Mouse (Mus musculus): ENCODE measurements around the gene Pcdh8.

Pcdh8 gene

GRCm38 (mm10) chr14:79771094-79771535 is at the start of gene Pcdh8:
Pcdh8 (minus strand) TSS chr14:79771312.
- DNase-seq (ENCODE audit: low read depth), result peak; percentile 9

DNA sequence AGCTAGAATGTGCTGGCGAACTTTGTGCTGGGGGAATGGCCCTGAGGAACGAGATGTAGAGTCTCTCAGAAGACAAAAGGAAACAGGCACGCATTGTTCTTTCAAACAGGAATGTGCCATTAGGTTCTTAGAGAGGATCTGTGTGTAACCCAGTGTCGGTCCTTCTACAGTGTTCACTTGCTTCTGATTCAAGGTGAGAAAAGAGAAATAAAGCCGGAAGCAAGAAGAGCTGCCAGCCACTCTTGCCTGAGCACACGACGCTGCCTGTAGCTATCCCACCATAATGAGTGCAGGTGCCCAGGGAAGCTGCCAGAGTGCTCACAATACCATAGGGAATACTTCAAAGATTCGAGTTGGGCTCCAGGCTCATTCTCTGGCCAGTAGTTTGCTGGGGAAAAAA is 43.6 kb upstream of the Pcdh8 start:
- no peak for DNase-seq (ENCODE audit: low read depth)

GRCm38 (mm10) chr14:79814084-79814483 is 43.0 kb upstream of the Pcdh8 start:
- DNase-seq (ENCODE audit: low read depth), result no peak

GRCm38 (mm10) chr14:79793179-79793578 is 22.1 kb upstream of the Pcdh8 start:
- DNase-seq (ENCODE audit: low read depth), result no peak

- no peak for DNase-seq (ENCODE audit: low read depth)
Observed at GRCm38 (mm10) chr14:79789535-79789934, 18.4 kb upstream of the Pcdh8 start.

- DNase-seq (ENCODE audit: low read depth), result no peak
Observed at GRCm38 (mm10) chr14:79788656-79789204, 17.6 kb upstream of the Pcdh8 start.

DNA sequence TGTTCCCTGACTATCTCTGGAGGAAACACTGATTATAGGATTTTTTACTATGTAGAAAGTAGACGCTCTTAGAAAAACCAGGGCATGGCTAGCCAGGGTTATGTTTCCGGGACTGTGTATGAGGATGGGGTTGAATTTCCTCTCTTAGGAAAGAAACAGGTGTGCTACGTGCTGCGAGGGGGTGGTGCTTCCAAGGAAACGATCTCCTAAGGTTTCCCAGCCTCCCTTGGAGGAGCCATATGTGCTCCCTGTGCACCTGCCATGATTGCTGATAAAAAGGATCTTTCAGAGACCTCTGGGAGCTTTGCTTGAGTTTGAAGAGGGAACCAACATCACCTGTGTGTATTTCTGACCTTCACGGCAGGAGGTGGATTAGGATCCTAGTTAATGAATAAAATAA is 16.8 kb upstream of the Pcdh8 start:
- no peak for DNase-seq (ENCODE audit: low read depth)

GRCm38 (mm10) chr14:79785400-79785799 is 14.3 kb upstream of the Pcdh8 start:
- no peak for DNase-seq (ENCODE audit: low read depth)

DNA sequence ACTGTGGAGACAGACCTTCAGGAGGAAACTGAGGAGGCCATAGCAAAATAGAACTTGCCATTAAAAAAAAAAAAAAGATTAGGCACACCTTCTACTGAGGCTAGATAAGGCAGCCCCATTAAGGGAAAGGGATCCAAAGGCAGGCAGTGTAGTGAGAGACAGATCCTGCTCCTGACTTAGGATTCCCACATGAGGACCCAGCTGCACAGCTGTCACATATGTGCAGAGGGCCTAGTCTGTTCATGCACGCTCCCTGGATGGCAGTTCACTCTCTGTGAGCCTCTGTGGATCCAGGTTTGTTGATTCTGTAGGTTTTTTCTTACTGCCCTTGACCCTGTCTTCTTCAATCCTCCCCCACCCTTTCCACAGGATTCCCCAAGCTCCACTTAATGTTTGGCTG is 9.8 kb upstream of the Pcdh8 start:
- no peak for DNase-seq (ENCODE audit: low read depth)

DNA sequence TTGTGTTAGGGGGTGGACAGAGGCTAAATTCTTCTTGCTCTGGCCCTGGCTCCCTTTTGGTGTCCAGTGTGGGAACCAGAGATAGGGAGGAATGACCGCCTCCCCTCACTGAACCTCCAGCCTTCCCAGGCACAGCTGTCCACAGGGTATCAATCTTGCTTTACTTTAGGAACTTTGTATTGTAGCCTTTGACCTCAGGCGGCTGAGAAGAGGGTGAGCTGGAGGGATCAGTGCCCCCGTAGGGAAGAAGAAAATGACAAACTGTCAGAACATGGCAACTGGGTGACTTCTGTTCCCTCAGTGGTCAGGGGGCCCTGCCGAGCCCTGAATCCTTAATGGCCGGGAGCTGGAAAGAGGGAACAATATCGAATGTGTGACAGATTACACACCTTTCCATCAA is 9.2 kb upstream of the Pcdh8 start:
- no peak for DNase-seq (ENCODE audit: low read depth)

DNA sequence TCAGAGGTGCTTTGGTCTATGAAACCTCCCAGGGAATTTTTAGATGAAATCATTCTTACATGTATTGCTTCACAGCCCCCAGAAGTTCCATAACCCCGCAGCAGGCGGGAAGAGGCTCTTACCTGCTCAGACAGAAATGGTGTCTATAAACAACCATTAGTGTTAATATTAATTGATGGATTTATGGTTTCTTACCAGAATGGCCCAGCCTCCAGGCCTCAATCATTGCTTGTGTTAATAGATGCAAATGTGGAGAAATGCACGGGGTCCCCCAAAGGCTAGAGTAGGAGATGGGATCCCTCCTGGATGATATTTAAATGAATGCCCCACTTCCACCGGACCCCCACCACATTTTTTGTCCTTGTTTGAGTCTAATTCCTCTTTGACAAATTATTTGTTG is 8.7 kb upstream of the Pcdh8 start:
- DNase-seq (ENCODE audit: low read depth), result no peak

DNA sequence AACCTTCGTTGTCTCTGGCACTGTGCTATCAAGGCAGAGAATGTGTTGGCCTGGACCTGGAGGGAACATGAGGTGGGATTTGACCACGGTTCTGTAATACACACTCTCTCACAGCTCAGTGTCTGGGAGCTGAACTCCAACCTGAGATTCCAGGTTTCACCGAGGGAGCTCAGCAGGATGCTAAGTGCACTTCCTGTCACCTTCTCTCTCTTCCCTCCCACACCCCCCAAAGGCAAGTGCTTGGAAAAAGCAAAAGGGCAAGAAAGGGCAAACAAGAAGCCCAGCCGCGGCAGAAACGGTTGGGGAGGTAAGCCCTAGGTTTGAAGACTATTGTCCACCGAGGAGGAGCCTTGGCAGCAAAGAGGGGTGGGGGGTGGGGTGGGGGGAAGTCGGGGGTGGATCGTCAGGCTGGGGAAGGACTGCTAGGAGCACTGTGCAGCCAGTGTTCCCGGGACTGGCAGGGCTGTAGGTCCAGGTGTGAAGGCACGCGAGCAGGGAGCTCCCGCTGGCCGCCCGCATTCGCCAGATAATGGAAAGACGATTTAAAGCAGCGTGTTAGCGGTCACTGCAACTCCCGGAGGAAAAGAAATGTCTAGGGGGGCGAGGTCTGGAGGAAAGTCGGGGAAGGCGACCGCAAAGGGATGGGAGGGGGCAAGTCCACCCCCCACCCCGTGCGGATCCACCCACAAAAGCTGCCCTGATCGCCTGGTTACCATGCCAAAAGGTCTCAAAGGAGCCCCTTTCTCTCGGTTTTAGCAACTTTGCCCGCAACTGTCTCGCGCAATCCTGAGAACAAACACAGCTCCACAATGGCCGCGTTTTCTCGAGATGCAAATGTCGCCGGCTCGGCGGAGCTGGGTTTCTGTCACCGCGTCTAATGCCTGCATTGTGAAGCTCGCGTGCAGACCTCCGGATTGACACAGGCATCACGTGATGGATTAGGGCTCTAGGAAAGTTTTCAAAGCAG is 2.6 kb upstream of the Pcdh8 start:
- DNase-seq (ENCODE audit: low read depth), result no peak

DNA sequence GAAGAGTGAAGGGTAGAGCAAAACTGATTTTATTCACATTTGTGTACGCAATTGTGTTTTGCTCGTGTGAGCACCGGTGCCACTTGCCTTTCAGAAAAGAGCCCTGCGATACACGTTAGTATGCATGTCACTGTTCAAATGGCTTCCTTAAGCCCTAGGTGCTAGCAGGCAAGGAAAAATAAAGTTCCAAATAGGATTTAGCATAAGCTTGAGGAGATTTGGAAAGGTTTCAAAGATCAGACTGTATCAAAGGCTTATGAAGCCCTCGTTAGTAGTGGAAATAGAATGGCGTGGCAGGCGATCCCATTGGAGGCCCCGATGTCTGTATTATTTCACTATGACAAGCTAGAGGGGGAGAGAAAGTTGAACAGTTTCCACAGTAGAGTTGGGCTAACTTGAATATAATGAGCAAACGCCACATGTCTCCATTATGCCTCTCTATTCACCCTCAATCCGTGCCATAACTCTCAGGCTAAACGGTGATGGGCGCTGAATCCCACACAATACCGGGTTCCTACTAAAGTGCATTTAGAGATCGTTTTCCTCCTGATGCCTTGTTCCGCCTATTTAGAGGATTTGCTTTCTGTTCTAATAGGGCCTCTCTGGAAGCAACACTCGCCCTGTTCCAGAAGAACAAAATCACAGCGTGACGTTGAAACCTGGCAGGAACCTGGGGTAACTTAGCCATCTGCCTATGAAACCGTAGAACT is 845 bp upstream of the Pcdh8 start:
- no peak for DNase-seq (ENCODE audit: low read depth)

GRCm38 (mm10) chr14:79770306-79771093 is 612 bp downstream of the Pcdh8 start:
- DNase-seq (ENCODE audit: low read depth), result no peak

GRCm38 (mm10) chr14:79769618-79770017 is 1.5 kb downstream of the Pcdh8 start:
- DNase-seq (ENCODE audit: low read depth), result peak; percentile 33

- DNase-seq (ENCODE audit: low read depth), result no peak
Observed at GRCm38 (mm10) chr14:79768996-79769395, 2.1 kb downstream of the Pcdh8 start.

- DNase-seq (ENCODE audit: low read depth), result no peak
Observed at GRCm38 (mm10) chr14:79768076-79768830, 2.9 kb downstream of the Pcdh8 start.

GRCm38 (mm10) chr14:79767601-79768000 is 3.5 kb downstream of the Pcdh8 start:
- no peak for DNase-seq (ENCODE audit: low read depth)

DNA sequence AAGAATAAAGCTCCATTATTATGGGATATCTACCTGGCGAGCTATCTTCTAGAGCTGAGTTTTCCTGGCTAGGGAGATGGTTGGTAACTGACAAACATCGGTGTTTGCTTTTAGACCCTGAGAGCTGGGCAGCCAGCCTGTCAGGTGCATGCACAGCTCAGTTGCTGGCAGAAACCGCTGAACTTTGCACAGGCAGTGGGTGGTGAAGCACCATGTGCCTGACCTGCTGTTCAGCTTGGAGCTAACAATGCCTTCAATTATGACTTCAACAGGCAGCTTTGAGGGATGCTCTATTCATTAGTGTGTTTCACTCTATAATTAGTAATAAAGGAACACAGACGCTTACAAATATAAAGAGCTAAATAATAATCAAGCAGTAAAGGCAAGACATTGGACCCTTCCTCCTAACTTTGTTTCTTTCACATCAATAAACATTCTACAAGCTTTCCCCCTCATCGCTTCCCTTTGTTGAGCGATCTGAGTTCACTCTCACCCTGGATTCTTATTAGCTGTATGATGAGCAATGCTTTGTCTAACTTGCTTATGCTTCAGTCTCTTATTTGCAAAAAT is 5.8 kb downstream of the Pcdh8 start:
- no peak for DNase-seq (ENCODE audit: low read depth)

- no peak for DNase-seq (ENCODE audit: low read depth)
Observed at GRCm38 (mm10) chr14:79754601-79755222, 16.4 kb downstream of the Pcdh8 start.

Data from induced T-regulatory cell, adult 2 months (primary cell).